Mouse (Mus musculus): ENCODE measurements around the gene Ddit4.

The Ddit4 gene

DNA sequence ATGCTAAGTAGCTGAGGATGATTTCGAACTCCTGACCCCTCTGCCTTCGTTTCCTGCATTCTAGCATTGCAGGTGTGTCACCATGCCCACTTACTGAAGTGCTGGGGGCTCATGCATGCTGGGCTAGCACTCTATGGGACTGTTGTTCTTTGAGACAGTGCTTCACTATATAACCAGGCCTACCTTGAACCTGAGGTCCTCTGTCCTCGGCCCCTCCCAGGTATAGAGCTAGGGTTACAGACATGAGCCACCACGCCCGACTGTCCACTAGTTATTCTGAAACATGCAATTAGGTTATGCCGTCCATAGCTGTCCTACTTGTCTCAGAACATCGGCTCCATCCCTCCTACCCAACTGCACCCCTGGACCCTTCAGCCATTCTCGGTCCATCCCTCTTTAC is 20.2 kb upstream of the Ddit4 start:
- DNase-seq (ENCODE audit: low spot score in 2 of 2): no peak

DNA sequence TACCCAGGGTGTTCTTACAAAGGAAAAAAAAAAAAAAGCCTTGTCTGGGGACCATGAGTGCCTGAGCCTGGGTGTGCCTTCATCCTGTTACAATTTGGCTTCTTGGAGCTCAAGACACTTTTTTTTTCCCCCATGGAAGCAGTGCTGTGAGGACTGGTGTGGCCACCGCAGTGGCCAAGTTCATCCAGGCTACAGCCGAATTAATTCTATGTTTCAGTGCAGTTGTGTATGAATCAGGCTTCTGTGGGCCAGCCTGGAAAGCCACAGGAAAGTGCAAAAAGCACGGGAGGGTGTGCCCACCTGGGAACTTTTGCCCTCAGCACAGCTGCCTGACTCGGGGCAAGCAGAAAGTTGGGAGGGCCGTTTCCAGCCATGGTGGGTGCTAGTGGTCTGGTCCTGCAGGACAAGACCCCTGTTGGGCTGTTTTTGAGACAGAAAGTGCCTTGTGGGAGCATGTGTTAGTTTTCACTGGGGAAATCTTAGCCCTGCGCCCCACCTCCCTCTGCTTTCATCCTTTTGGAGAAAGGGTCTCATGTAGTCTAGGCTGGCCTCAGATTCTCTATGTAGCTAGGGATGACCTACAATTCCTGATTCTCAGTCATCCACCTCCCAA is 18.9 kb upstream of the Ddit4 start:
- DNase-seq (ENCODE audit: low spot score in 2 of 2): no peak

GRCm38 (mm10) chr10:59969821-59970449 is 18.3 kb upstream of the Ddit4 start:
- peak in 1 of 2 experiments; percentile 75 for DNase-seq (ENCODE audit: low spot score in 2 of 2)

GRCm38 (mm10) chr10:59967309-59967942 is 15.8 kb upstream of the Ddit4 start:
- DNase-seq (ENCODE audit: low spot score in 2 of 2): no peak

DNA sequence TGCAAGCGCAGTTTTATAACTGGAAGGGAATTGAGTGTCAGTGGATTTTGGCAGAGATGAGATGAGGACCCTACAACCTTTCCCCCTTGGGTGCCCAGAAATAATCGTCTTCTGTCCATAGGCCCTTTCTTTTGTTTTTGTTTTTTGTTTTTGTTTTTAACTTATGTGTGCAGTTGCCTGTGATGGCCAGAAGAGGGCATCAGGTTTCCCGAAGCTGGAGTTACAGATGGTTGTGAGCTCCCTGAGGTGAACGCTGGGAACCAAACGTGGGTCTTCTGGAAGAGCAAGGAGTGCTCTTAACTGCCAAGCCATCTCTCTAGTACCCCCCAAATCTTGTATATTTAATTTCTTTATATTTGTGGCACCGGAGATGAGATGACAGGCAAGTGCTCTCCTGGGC is 15.1 kb upstream of the Ddit4 start:
- DNase-seq (ENCODE audit: low spot score in 2 of 2): no peak

- no peak for DNase-seq (ENCODE audit: low spot score in 2 of 2)
Measured at GRCm38 (mm10) chr10:59965788-59966187, 14.2 kb upstream of the Ddit4 start.

DNA sequence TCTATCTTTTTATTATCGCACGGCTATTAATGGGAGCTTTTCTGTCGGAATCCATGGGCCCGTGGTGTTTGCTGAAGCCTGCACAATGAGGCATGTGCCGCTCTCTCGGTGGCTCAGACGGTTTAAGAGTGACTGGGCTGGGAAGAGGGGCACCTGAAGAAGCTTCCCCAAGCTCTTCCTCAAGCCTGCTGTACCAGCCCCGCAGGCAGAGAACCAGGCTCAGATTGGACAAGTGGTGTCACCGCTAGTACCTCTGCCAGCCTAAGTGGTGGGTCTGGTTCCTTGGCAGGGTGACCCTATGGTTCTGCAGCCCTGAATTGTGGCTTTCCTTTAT is 13.7 kb upstream of the Ddit4 start:
- DNase-seq (ENCODE audit: low spot score in 2 of 2): no peak

GRCm38 (mm10) chr10:59964504-59965361 is 13.1 kb upstream of the Ddit4 start:
- DNase-seq (ENCODE audit: low spot score in 2 of 2): no peak

GRCm38 (mm10) chr10:59963609-59964008 is 12.0 kb upstream of the Ddit4 start:
- no peak for DNase-seq (ENCODE audit: low spot score in 2 of 2)

DNA sequence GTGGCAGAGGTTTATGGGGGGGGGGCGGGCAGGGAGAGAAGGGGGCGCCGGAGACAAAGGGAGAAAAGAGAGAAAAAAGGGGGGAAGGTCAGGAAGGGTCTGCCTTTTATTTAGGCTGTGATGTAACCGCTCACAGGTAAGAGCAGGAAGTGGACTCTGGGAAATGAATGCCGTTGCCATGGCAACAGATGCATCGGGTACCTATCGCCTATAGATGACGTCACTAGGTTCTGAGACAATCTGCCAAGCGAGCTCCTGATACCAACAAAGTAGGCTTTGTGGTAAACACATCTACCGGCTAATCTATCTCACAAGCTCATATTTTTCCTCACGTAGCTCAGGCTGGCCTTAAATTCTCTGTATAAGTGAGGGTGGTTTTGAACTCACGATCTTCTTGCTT is 7.9 kb upstream of the Ddit4 start:
- DNase-seq (ENCODE audit: low spot score in 2 of 2): no peak

GRCm38 (mm10) chr10:59958458-59958857 is 6.8 kb upstream of the Ddit4 start:
- DNase-seq (ENCODE audit: low spot score in 2 of 2): peak in 1 of 2 experiments; percentile 62

- peak in 1 of 2 experiments; percentile 65 for DNase-seq (ENCODE audit: low spot score in 2 of 2)
Measured at GRCm38 (mm10) chr10:59957171-59958149, 5.8 kb upstream of the Ddit4 start.

- DNase-seq (ENCODE audit: low spot score in 2 of 2): peak in 1 of 2 experiments; percentile 41
Measured at GRCm38 (mm10) chr10:59956681-59957080, 5.0 kb upstream of the Ddit4 start.

DNA sequence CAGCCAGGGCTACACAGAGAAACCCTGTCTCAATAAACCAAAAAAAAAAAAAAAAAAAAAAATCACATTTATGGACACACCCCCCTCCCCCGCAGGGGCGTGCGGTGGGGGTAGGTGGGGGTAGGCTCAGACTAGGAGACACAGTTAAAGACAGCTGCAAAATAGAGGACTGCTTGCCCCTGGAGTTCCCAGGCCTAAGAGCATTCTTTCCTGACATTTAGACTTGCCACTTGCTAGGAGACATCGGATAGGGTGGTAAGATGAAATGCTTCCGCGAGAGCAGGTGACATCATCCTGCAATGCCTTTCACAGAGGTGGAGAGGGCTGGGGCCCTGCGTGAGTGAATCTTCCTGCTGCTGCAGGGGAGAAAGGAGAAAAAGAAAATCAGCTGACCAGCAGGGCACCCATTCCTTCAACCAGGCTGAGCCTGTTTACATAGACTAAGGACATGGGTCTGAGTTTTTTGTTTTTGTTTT is 2.0 kb upstream of the Ddit4 start:
- peak in 1 of 2 experiments; percentile 26 for DNase-seq (ENCODE audit: low spot score in 2 of 2)

DNA sequence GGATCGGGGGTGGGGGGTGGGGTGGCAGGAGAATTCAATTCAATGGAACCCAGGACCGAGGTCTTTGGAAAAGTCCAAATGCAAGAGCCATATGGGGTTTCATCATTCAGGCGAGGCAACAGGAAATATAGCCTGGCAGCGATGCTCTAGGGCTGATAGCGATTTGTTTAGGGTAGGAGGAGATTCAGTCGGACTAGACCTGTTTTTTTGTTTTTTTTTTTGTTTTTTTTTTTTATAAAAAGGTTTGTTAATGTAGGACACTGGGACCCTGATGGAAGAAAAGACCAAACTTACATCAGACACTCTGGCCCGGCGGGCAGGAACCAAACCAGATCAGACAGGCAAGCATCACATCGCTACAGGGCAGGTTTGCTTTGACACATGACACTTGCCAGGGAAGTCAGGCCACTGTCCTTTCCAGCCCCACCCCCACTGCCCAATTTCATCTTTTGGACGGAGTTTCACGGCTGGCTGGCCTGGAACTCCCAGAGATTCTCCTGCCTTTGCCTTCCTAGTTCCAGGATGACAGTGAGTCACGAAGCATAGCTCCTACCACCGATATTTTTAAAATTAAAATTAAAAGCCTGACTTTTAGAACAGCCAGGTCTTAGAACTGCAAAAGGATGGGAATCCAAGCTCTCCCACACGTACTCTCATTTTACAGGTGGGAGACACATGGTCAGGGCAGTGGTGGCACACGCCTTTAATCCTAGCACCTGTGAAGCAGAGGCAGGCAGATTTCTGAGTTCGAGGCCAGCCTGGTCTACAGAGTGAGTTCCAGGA is 1.3 kb upstream of the Ddit4 start:
- DNase-seq (ENCODE audit: low spot score in 2 of 2): peak in 1 of 2 experiments; percentile 29

DNA sequence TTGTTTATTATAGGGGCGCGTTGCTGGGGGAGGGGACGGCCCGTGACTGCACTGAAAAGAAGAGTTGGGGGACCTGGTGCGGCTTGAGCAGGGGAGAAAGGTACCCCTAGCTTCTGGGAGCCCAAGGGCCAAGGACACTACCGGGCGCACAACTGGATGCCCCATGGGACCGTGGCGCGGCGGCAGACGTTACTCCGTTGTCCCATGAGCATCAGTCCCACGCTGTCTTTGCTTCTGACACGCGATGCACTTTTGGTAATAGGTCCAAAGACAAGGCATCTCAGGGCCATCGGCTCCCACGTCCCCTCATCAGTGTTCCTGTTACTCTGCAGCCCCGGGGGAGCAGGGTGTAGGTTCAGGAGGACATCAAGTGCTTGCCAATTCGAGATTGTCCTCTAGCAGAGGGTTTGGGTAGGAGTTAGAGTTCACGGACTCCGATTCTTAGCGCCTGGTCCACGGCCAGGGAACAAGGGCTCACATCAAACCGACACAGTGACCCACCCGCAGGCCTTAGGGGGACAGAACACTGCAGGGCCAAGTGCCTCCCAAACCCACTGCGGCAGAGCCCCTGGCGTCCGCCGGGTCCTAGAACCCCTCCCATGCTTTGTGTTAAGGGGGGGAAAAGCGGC is 632 bp upstream of the Ddit4 start:
- DNase-seq (ENCODE audit: low spot score in 2 of 2): peak in 1 of 2 experiments; percentile 68

DNA sequence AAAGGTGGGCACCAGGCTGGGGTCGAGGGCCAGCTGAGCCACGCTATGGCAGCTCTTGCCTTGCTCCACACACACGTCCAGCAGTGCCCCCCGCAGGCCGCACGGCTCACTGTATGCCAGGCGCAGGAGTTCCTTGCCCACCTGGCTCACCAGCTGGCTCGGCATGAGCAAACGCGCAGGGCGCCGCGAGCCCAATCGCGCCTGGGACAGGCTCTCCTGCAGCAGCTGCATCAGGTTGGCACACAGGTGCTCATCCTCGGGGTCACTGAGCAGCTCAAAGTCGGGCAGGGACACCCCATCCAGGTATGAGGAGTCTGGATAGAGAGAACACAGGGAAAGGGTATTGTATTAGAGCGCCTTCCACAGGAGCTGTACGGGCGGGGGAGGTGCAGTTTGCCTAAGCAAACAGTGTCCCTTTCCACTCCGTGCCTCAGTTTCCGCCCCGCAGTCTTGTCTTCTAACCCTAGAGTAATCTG is 880 bp downstream of the Ddit4 start:
- DNase-seq (ENCODE audit: low spot score in 2 of 2): peak in 1 of 2 experiments; percentile 87

DNA sequence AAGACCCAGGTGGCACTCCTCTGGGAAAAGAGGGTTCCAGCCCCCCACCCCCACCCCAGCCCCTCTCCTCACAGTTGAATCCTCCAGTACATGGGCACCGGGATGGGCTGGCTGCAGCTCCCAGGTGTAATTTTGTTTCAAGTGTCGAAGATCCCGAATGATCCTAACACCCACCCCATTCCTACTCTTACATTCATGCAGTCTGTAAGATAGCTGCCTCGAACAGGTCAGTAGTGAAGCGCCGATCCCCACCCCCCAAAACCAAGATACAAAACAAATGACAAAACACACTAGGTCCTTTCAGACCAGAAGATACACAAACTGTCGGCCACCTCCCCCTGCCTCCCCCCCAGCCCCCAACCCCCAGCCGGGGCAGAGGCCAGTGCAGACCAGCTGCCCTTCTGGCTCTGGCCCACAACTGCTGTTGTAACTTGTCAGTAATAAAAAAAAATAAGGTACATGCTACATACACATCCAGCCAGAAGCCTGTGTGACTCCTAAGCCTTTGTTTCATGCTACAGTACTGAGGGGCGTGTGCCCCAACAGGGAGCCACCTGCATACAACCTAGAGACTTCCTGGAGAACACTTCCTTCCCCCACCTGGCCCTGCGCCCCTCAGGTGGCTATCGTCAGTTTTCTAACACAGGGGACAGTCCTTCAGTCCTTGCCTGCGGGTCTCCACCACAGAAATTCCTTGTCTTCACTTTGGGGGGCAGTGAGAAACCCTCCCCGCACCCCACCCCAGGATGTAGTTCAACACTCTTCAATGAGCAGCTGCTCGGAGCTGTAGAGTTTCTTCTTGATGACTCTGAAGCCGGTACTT is 1.6 kb downstream of the Ddit4 start:
- no peak for DNase-seq (ENCODE audit: low spot score in 2 of 2)

- no peak for DNase-seq (ENCODE audit: low spot score in 2 of 2)
Measured at GRCm38 (mm10) chr10:59949255-59949648, 2.4 kb downstream of the Ddit4 start.

All from left cerebral cortex, adult 9 months (tissue).